Mouse (Mus musculus) liver, embryonic 14.5 days (tissue): ENCODE measurements at regions not wholly inside any gene's neighbourhood (a gene's known extent, or its start where the extent isn't known, plus 50 kb on each side); places are given as distances from the start of the nearest gene placed in this dataset.
A peak's percentile ranks its signal among the peaks of the same experiment; 100 is the strongest.

ENCODE experiments used
- ATAC-seq: fragments of 200-750 bp; cut with Nextera tagmentation; 2 replicates; pipeline ENCODE4 v1.8.0; 2017; ENCODE audit warnings: moderate number of reproducible peaks, mild to moderate bottlenecking, moderate library complexity; ENCODE audit not compliant: insufficient read depth
- DNase-seq, 3 experiments: peaks; one replicate each; pipeline ENCODE4 v3.0.0-alpha.2; 2012 to 2013; ENCODE audit warnings: low read depth in 3 of 3, low spot score in 3 of 3
- H3K27ac ChIP-seq: fragments of 300-500 bp; sonication (generic); 2 replicates; pipeline ENCODE4 v1.5.1; 2014; ENCODE audit warnings: moderate library complexity, mild to moderate bottlenecking, control low read depth, inconsistent platforms
- H3K27me3 ChIP-seq: fragments of 300-500 bp; sonication (generic); 2 replicates; pipeline ENCODE4 v1.6.1; 2014; ENCODE audit warnings: mild to moderate bottlenecking, low read length, moderate library complexity; ENCODE audit not compliant: control insufficient read depth, insufficient read depth
- H3K36me3 ChIP-seq: fragments of 300-500 bp; sonication (generic); replicated peaks from 2 replicates; pipeline ENCODE4 v1.6.1; 2014; ENCODE audit warnings: low read depth; ENCODE audit not compliant: control insufficient read depth, insufficient read depth
- H3K4me1 ChIP-seq, 2 experiments: fragments of 200-500 bp in 1 of 2; fragments of 300-500 bp in 1 of 2; sonication (generic) in 1 of 2; replicated peaks; 2 replicates each; pipeline ENCODE4 v1.6.1; 2012 to 2014; ENCODE audit warnings: antibody characterized with exemption in 1 of 2, inconsistent platforms in 1 of 2, low read length in 1 of 2; ENCODE audit not compliant: control insufficient read depth in 2 of 2, insufficient read depth in 2 of 2
- H3K4me2 ChIP-seq: fragments of 300-500 bp; sonication (generic); 2 replicates; pipeline ENCODE4 v1.6.1; 2014; ENCODE audit warnings: low read depth, mild to moderate bottlenecking, control low read depth, moderate library complexity
- H3K4me3 ChIP-seq, 2 experiments: fragments of 200-500 bp in 1 of 2; fragments of 300-500 bp in 1 of 2; sonication (generic) in 1 of 2; 2 replicates each; pipeline ENCODE4 v1.5.1; 2012 to 2014; ENCODE audit warnings: low read depth in 2 of 2, low read length in 2 of 2, mild to moderate bottlenecking in 2 of 2, control low read depth in 1 of 2, inconsistent platforms in 1 of 2, moderate library complexity in 1 of 2; ENCODE audit not compliant: insufficient read depth in 1 of 2
- H3K9ac ChIP-seq: fragments of 300-500 bp; sonication (generic); replicated peaks from 2 replicates; pipeline ENCODE4 v1.6.1; 2014; ENCODE audit warnings: mild to moderate bottlenecking, control low read depth, moderate library complexity
- H3K9me3 ChIP-seq: fragments of 300-500 bp; sonication (generic); 2 replicates; pipeline ENCODE4 v1.6.1; 2016; ENCODE audit warnings: low read length, mixed read lengths; ENCODE audit not compliant: control insufficient read depth
- CTCF ChIP-seq: IDR thresholded peaks from 2 replicates; pipeline ENCODE4 v1.5.1; 2016; ENCODE audit warnings: antibody characterized with exemption, low read depth, control low read depth
- EP300 ChIP-seq: IDR thresholded peaks from 2 replicates; pipeline ENCODE4 v1.6.1; 2016; ENCODE audit warnings: antibody characterized with exemption, low read depth
- WGBS: fragments of 180-500 bp; shearing (Covaris S2); extraction: QIAGEN DNeasy Blood & Tissue Kit; methylation state at CpG from one replicate; pipeline ENCODE4 v1.1.7; 2014; ENCODE audit not compliant: insufficient replicate concordance; 5-methylcytosine and 5-hydroxymethylcytosine counted together

- Histone ChIP-seq H3K9ac (no peak overlapping the region), H3K27ac (no peak overlapping the region), H3K36me3 (no peaks in the 10 kb centered on the region), H3K4me3 (no peak overlapping the region), H3K27me3 (no peaks in the 10 kb centered on the region), H3K4me1 (0 out of 4 replicates have a peak, but pooled peaks cover 0 to 2% of the 10 kb centered on the region in 2 experiments), H3K9me3 (no peaks in the 10 kb centered on the region), H3K4me2 (no peak overlapping the region)
- 25% methylated on average over 2 of the region's 2 CpGs for WGBS
- TF ChIP-seq CTCF (no peak), EP300 (0 out of 2 replicates have a peak, but pooled peaks have one; percentile 21)
- ATAC-seq = no peak
- DNase-seq = no peak
These were observed 83.0 kb downstream of the Perp start for GRCm38 (mm10) chr10:18927811-18928210.

- Histone ChIP-seq H3K27ac (no peak overlapping the region), H3K4me2 (no peak overlapping the region), H3K27me3 (no peaks in the 10 kb centered on the region), H3K9ac (no peak overlapping the region), H3K9me3 (no peaks in the 10 kb centered on the region), H3K4me1 (0 out of 4 replicates have a peak, but pooled peaks cover 0 to 2% of the 10 kb centered on the region in 2 experiments), H3K4me3 (no peak overlapping the region), H3K36me3 (no peaks in the 10 kb centered on the region)
- TF ChIP-seq EP300 = no peak
- TF ChIP-seq CTCF = no peak
- ATAC-seq (no peak), DNase-seq (no peak)
- 14% methylated on average over 2 of the region's 2 CpGs for WGBS
These were observed 84.1 kb downstream of the Tnfaip3 start for GRCm38 (mm10) chr10:18931344-18931743.

- Histone ChIP-seq H3K27ac (no peak overlapping the region), H3K4me2 (no peak overlapping the region), H3K4me3 (no peak overlapping the region), H3K9me3 (no peaks in the 10 kb centered on the region), H3K36me3 (no peaks in the 10 kb centered on the region), H3K9ac (no peak overlapping the region), H3K27me3 (no peaks in the 10 kb centered on the region), H3K4me1 (peaks cover 0 to 11% of the 10 kb centered on the region in 2 experiments; a peak in 2 of 4 replicates)
- WGBS = 13% methylated on average over 4 of the region's 4 CpGs
- peak; percentile 57; the same call in 1 of the 2 replicates for ATAC-seq
- TF ChIP-seq CTCF = no peak
- TF ChIP-seq EP300 = peak; percentile 42; the same call in 1 of the 2 replicates
- no peak for DNase-seq
These were observed 74.0 kb downstream of the Tnfaip3 start for GRCm38 (mm10) chr10:18941447-18941846.

GRCm38 (mm10) chr10:18941908-18942307 lies 73.5 kb downstream of the Tnfaip3 start:
- Histone ChIP-seq H3K27ac (no peak overlapping the region), H3K36me3 (no peaks in the 10 kb centered on the region), H3K27me3 (no peaks in the 10 kb centered on the region), H3K9ac (no peak overlapping the region), H3K9me3 (no peaks in the 10 kb centered on the region), H3K4me3 (no peak overlapping the region), H3K4me2 (no peak overlapping the region), H3K4me1 (peaks cover 0 to 11% of the 10 kb centered on the region in 2 experiments; a peak in 2 of 4 replicates)
- 36% methylated on average over 7 of the region's 7 CpGs for WGBS
- TF ChIP-seq EP300 (no peak), CTCF (no peak)
- no peak for ATAC-seq
- no peak for DNase-seq

- Histone ChIP-seq H3K4me3 (no peak overlapping the region), H3K4me2 (no peak overlapping the region), H3K9ac (no peak overlapping the region), H3K4me1 (peaks cover 0 to 11% of the 10 kb centered on the region in 2 experiments; a peak in 2 of 4 replicates), H3K27me3 (no peaks in the 10 kb centered on the region), H3K27ac (no peak overlapping the region), H3K36me3 (no peaks in the 10 kb centered on the region), H3K9me3 (no peaks in the 10 kb centered on the region)
- no peak for ATAC-seq
- DNase-seq = no peak
- TF ChIP-seq EP300 = no peak
- no peak for TF ChIP-seq CTCF
- WGBS = 14% methylated on average over 6 of the region's 6 CpGs
These were observed 72.0 kb downstream of the Tnfaip3 start for GRCm38 (mm10) chr10:18943296-18944075.
